Mouse (Mus musculus) neural tube, embryonic 13.5 days (tissue): ENCODE results near the gene Prima1. TPM values are rescaled to one million over a fixed set of nuclear protein-coding genes. Genes with fewer than 3 reads are reported as not detected.

Experiments
- ATAC-seq: fragments of 200-750 bp; cut with Nextera tagmentation; 2 replicates; pipeline ENCODE4 v1.8.0; 2017; ENCODE audit warnings: low read depth, mild to moderate bottlenecking, moderate TSS enrichment, moderate library complexity
- H3K27ac ChIP-seq: fragments of 300-500 bp; sonication (generic); replicated peaks from 2 replicates; pipeline ENCODE4 v1.5.1; 2015; ENCODE audit warnings: moderate library complexity, mild to moderate bottlenecking, inconsistent platforms
- H3K27me3 ChIP-seq: fragments of 300-500 bp; sonication (generic); 2 replicates; pipeline ENCODE4 v1.6.1; 2015; ENCODE audit warnings: mild to moderate bottlenecking, inconsistent platforms
- H3K36me3 ChIP-seq: fragments of 300-500 bp; sonication (generic); 2 replicates; pipeline ENCODE4 v1.6.1; 2015; ENCODE audit warnings: mild to moderate bottlenecking, inconsistent platforms
- H3K4me1 ChIP-seq: fragments of 300-500 bp; sonication (generic); replicated peaks from 2 replicates; pipeline ENCODE4 v1.6.1; 2015; ENCODE audit warnings: inconsistent platforms
- H3K4me2 ChIP-seq: fragments of 300-500 bp; sonication (generic); 2 replicates; pipeline ENCODE4 v1.6.1; 2015; ENCODE audit warnings: inconsistent platforms, mild to moderate bottlenecking, moderate library complexity
- H3K4me3 ChIP-seq: fragments of 300-500 bp; sonication (generic); 2 replicates; pipeline ENCODE4 v1.5.1; 2015; ENCODE audit warnings: mild to moderate bottlenecking, inconsistent platforms
- H3K9ac ChIP-seq: fragments of 300-500 bp; sonication (generic); 2 replicates; pipeline ENCODE4 v1.6.1; 2015; ENCODE audit warnings: moderate library complexity, mild to moderate bottlenecking, inconsistent platforms
- H3K9me3 ChIP-seq: fragments of 300-500 bp; sonication (generic); 2 replicates; pipeline ENCODE4 v1.6.1; 2016; ENCODE audit warnings: inconsistent platforms
- WGBS: fragments of 180-500 bp; shearing (Covaris S2); methylation state at CpG from one replicate; pipeline ENCODE4 v1.1.7; 2015; 5-methylcytosine and 5-hydroxymethylcytosine counted together
- polyA plus RNA-seq: library from polyadenylated mRNA; unstranded; fragments of >200 nt; fragmentation: Nextera tagmentation; extraction: Ambion mirVana; gene quantifications from 2 replicates; pipeline ENCODE4 v1.2.1, GENCODE M21; 2015

Gene Prima1
- polyA plus RNA-seq, 1 experiment from 2014 or later: 3.8 TPM

DNA sequence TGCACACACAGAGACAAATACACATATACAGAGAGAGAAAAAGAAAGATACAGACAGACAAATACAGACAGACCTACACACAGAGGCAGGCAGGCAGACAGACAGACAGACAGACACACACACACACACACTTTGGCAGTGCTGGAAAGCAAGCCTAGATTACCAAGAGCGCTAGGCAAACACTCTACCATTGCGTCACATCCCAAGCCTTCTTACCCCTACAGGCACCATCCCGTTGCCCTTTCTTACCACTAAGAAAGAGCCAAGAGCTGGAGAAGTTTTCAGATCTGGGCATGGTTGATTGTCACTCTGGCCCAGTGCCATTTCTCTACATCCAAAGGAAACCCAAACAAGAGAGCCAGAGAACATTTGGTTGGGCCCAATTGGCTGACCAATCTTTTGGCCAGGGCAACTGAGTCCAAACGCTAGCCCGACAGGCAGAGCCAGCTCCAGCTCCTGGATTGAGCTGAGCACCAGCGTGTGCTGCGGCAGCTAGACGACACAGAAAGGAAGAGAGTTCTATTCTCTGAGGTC is 11.0 kb upstream of the Prima1 start:
- no peaks in the 10 kb centered on the region for H3K27me3 ChIP-seq
- 90% methylated on average over 8 of the region's 8 CpGs for WGBS

GRCm38 (mm10) chr12:103251151-103251550 is 9.2 kb upstream of the Prima1 start:
- 69% methylated on average over 5 of the region's 5 CpGs for WGBS
- ATAC-seq: no peak

More for the DNA sequence above, 11.0 kb upstream of the Prima1 start:
- no peaks in the 10 kb centered on the region for H3K36me3 ChIP-seq
- no peaks in the 10 kb centered on the region for H3K9me3 ChIP-seq
- H3K27ac ChIP-seq: no peak overlapping the region
- no peak overlapping the region for H3K4me2 ChIP-seq
- H3K4me1 ChIP-seq: no peaks in the 10 kb centered on the region
- H3K4me3 ChIP-seq: no peak overlapping the region
- no peak overlapping the region for H3K9ac ChIP-seq
- ATAC-seq: no peak

GRCm38 (mm10) chr12:103250333-103250732 is 8.4 kb upstream of the Prima1 start:
- H3K27ac ChIP-seq: no peak overlapping the region
- no peaks in the 10 kb centered on the region for H3K9me3 ChIP-seq
- H3K4me1 ChIP-seq: no peaks in the 10 kb centered on the region
- 89% methylated on average over 6 of the region's 6 CpGs for WGBS
- H3K4me3 ChIP-seq: no peak overlapping the region
- H3K4me2 ChIP-seq: no peak overlapping the region
- H3K27me3 ChIP-seq: no peaks in the 10 kb centered on the region
- no peak overlapping the region for H3K9ac ChIP-seq
- ATAC-seq: no peak
- H3K36me3 ChIP-seq: no peaks in the 10 kb centered on the region

More at GRCm38 (mm10) chr12:103251151-103251550, 9.2 kb upstream of the Prima1 start:
- Histone ChIP-seq H3K4me1 (no peaks in the 10 kb centered on the region), H3K4me2 (no peak overlapping the region), H3K4me3 (no peak overlapping the region), H3K27me3 (no peaks in the 10 kb centered on the region), H3K36me3 (no peaks in the 10 kb centered on the region), H3K27ac (no peak overlapping the region), H3K9ac (no peak overlapping the region), H3K9me3 (no peaks in the 10 kb centered on the region)

GRCm38 (mm10) chr12:103243041-103243440 is 1.1 kb upstream of the Prima1 start:
- H3K27ac ChIP-seq: peak overlapping the region; percentile 87; the same call in 1 of the 2 replicates
- H3K4me2 ChIP-seq: peak overlapping the region; percentile 93
- H3K4me1 ChIP-seq: peaks cover 33% of the 10 kb centered on the region
- H3K27me3 ChIP-seq: peaks cover 23% of the 10 kb centered on the region
- peak overlapping the region; percentile 70 for H3K4me3 ChIP-seq
- no peaks in the 10 kb centered on the region for H3K9me3 ChIP-seq
- H3K9ac ChIP-seq: peak overlapping the region; percentile 84
- ATAC-seq: no peak
- H3K36me3 ChIP-seq: no peaks in the 10 kb centered on the region
- WGBS: 6% methylated on average over 11 of the region's 11 CpGs

DNA sequence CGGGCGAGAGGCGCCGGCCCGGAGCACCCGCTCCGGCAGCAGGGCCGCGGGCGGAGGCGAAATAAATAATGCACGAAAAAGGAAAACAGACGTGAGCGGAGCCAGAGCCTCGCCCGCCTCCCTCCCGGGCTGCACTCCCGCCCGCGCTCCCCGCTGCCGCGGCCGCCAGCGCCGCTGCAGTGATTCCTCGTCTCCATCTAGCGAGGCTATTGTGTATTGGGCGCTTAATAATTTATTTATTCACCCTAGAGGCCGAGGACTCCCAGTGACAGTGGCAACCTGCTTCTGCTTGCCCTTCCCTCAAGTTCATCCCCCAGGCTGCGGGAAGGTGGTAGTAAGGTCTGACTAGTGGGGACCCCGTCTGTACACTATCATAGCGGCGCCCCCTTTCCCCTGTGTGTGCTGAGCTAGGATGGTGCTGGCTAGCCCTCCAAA is 658 bp upstream of the Prima1 start:
- Histone ChIP-seq H3K9me3 (no peaks in the 10 kb centered on the region), H3K36me3 (no peaks in the 10 kb centered on the region), H3K4me1 (peaks cover 33% of the 10 kb centered on the region), H3K9ac (peak overlapping the region; percentile 84), H3K27me3 (peaks cover 23% of the 10 kb centered on the region), H3K4me2 (peak overlapping the region; percentile 93), H3K4me3 (peak overlapping the region; percentile 70), H3K27ac (peak overlapping the region; percentile 87)
- WGBS: under 1% methylated on average over 34 of the region's 34 CpGs
- ATAC-seq: peak; percentile 78

GRCm38 (mm10) chr12:103241311-103242082 is 453 bp downstream of the Prima1 start:
- H3K27me3 ChIP-seq: peaks cover 23% of the 10 kb centered on the region
- peak; percentile 68 for ATAC-seq
- peak overlapping the region; percentile 87 for H3K27ac ChIP-seq
- H3K4me2 ChIP-seq: peak overlapping the region; percentile 93
- H3K4me1 ChIP-seq: peaks cover 33% of the 10 kb centered on the region
- no peaks in the 10 kb centered on the region for H3K9me3 ChIP-seq
- peak overlapping the region; percentile 84 for H3K9ac ChIP-seq
- 10% methylated on average over 36 of the region's 36 CpGs for WGBS
- no peaks in the 10 kb centered on the region for H3K36me3 ChIP-seq
- peak overlapping the region; percentile 70 for H3K4me3 ChIP-seq

DNA sequence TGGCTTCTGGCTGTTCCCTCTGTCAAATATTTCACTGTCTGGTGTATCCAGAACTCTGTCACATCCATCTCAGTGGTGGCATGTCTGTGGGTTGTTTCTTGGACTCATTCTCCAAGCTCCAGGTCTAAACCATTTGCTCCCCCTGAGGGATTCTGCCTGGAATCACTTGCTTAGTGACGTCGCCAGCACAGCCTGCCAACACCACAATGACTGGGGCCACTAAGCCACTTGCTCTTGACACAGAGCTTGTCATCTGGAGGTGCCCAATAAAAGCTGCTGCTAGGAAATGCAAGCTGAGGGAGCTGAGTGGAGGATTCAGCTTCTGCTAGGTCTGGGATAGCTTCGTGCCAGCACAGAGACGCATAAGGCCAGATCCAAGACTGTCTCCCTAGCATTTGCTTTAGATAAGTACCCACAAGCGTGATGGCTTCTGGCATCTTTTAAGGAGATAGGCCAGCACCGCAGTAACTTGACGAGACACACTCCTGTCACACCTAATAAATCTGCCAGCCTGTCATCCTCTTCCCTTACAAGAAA is 3.0 kb downstream of the Prima1 start:
- no peak for ATAC-seq

DNA sequence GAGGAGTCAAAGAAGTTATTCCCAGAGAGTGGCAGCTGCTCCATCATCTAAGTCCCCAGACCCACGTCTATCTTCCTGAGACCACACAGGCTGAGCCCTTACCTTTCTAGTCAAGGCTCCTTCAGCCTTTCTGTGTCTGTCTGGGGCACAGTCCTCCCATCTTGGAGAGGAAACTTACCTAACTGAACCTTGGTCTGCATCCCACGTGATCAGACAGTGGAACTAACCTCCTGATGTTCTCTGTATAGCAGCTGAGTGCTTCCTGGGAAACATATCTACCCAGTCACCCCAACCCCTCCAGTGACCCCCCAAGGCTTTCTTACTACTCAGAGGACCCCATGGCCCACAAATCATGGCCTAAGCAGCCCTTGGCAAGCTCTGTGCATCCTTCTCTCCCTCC is 6.1 kb downstream of the Prima1 start:
- Histone ChIP-seq H3K9ac (no peak overlapping the region), H3K4me1 (peaks cover 10% of the 10 kb centered on the region), H3K27ac (no peak overlapping the region), H3K4me2 (no peak overlapping the region), H3K9me3 (no peaks in the 10 kb centered on the region), H3K27me3 (peaks cover 5% of the 10 kb centered on the region; the same call in 1 of the 2 replicates), H3K36me3 (no peaks in the 10 kb centered on the region), H3K4me3 (no peak overlapping the region)
- no peak for ATAC-seq
- 80% methylated on average over 2 of the region's 2 CpGs for WGBS

More for the DNA sequence above, 3.0 kb downstream of the Prima1 start:
- Histone ChIP-seq H3K9ac (no peak overlapping the region), H3K27ac (no peak overlapping the region), H3K4me2 (no peak overlapping the region), H3K4me1 (peaks cover 33% of the 10 kb centered on the region), H3K27me3 (peaks cover 16% of the 10 kb centered on the region), H3K36me3 (no peaks in the 10 kb centered on the region), H3K4me3 (no peak overlapping the region), H3K9me3 (no peaks in the 10 kb centered on the region)
- 63% methylated on average over 7 of the region's 7 CpGs for WGBS

GRCm38 (mm10) chr12:103235251-103235650 is 6.7 kb downstream of the Prima1 start:
- Histone ChIP-seq H3K9me3 (no peaks in the 10 kb centered on the region), H3K9ac (no peak overlapping the region), H3K4me2 (no peak overlapping the region), H3K4me1 (peaks cover 10% of the 10 kb centered on the region), H3K36me3 (no peaks in the 10 kb centered on the region), H3K27ac (no peak overlapping the region), H3K4me3 (no peak overlapping the region), H3K27me3 (no peaks in the 10 kb centered on the region)
- ATAC-seq: no peak
- 77% methylated on average over 10 of the region's 10 CpGs for WGBS

- Histone ChIP-seq H3K9me3 (no peaks in the 10 kb centered on the region), H3K27ac (no peak overlapping the region), H3K9ac (no peak overlapping the region), H3K36me3 (no peaks in the 10 kb centered on the region), H3K4me3 (no peak overlapping the region), H3K27me3 (no peaks in the 10 kb centered on the region), H3K4me1 (no peaks in the 10 kb centered on the region), H3K4me2 (no peak overlapping the region)
- WGBS: 90% methylated on average over 4 of the region's 4 CpGs
- no peak for ATAC-seq
These were observed 12.9 kb downstream of the Prima1 start for GRCm38 (mm10) chr12:103229058-103229457.

DNA sequence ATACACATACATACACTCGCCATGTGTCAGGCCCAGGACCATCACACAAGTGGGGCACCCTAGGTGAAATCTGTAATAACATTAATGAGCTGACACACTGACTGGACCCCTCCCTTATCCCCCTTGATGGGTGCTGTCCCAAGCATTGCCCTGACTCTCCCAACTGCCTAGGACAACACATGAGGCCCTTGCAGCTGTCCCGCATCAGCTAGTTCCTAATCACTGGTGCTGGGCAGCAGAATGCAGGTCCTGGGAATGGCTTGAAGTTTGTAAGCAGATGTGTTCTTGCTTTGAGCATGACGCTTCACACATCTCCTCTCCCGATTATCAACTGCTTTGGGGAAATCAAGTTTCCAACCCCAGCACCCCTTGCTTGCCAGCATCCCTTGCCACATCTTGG is 15.8 kb downstream of the Prima1 start:
- no peak for ATAC-seq
- no peaks in the 10 kb centered on the region for H3K36me3 ChIP-seq
- H3K4me3 ChIP-seq: no peak overlapping the region
- no peak overlapping the region for H3K9ac ChIP-seq
- no peak overlapping the region for H3K27ac ChIP-seq
- WGBS: 88% methylated on average over 4 of the region's 4 CpGs
- H3K4me2 ChIP-seq: no peak overlapping the region
- H3K27me3 ChIP-seq: no peaks in the 10 kb centered on the region
- 0 out of 2 replicates have a peak, but pooled peaks cover 8% of the 10 kb centered on the region for H3K4me1 ChIP-seq
- H3K9me3 ChIP-seq: no peaks in the 10 kb centered on the region

GRCm38 (mm10) chr12:103223671-103224070 is 18.3 kb downstream of the Prima1 start:
- no peak for ATAC-seq
- H3K36me3 ChIP-seq: no peaks in the 10 kb centered on the region
- no peak overlapping the region for H3K4me2 ChIP-seq
- no peaks in the 10 kb centered on the region for H3K9me3 ChIP-seq
- no peak overlapping the region for H3K9ac ChIP-seq
- H3K27me3 ChIP-seq: no peaks in the 10 kb centered on the region
- H3K4me3 ChIP-seq: no peak overlapping the region
- 0 out of 2 replicates have a peak, but pooled peaks cover 8% of the 10 kb centered on the region for H3K4me1 ChIP-seq
- no peak overlapping the region for H3K27ac ChIP-seq
- 87% methylated on average over 9 of the region's 9 CpGs for WGBS
